28 mouse cellular contexts compared by ENCODE assay signal in genomic region chr7:139721196-139721595, GRCm38 (mm10). TPM values are rescaled to one million over a fixed set of nuclear protein-coding genes. Genes with fewer than 3 reads are reported as not detected.
"Had no signal": no experiment of that assay in that cellular context is flagged by ENCODE, and none has a peak within 500 bp of the region (broad histone marks: within the 10 kb centered on the region; RNA-seq: fewer than 3 reads in every experiment).

No protein-coding gene starts in this region.

- H3K9ac ChIP-seq: embryonic facial prominence, embryonic 12.5 days; embryonic facial prominence, embryonic 13.5 days; embryonic facial prominence, embryonic 15.5 days; forebrain, embryonic 12.5 days; forebrain, embryonic 13.5 days; forebrain, embryonic 15.5 days; forebrain, postnatal 0 days had no signal

- H3K9me3 ChIP-seq: embryonic facial prominence, embryonic 10.5 days; embryonic facial prominence, embryonic 12.5 days; embryonic facial prominence, embryonic 13.5 days; embryonic facial prominence, embryonic 15.5 days; forebrain, embryonic 10.5 days; forebrain, embryonic 12.5 days; forebrain, embryonic 13.5 days; forebrain, embryonic 15.5 days had no signal

- H3K27ac ChIP-seq: embryonic facial prominence, embryonic 10.5 days; embryonic facial prominence, embryonic 12.5 days; embryonic facial prominence, embryonic 13.5 days; embryonic facial prominence, embryonic 15.5 days; forebrain, embryonic 10.5 days; forebrain, embryonic 12.5 days; forebrain, embryonic 13.5 days; forebrain, embryonic 15.5 days; gastrocnemius, adult 2 months; heart, adult 2 months had no signal

- H3K36me3 ChIP-seq: embryonic facial prominence, embryonic 10.5 days; embryonic facial prominence, embryonic 12.5 days; embryonic facial prominence, embryonic 13.5 days; embryonic facial prominence, embryonic 15.5 days; forebrain, embryonic 10.5 days; forebrain, embryonic 12.5 days; forebrain, embryonic 15.5 days had no signal

- H3K4me3 ChIP-seq: embryonic facial prominence, embryonic 10.5 days; embryonic facial prominence, embryonic 12.5 days; embryonic facial prominence, embryonic 13.5 days; embryonic facial prominence, embryonic 15.5 days; erythroblast, embryonic 14.5 days; forebrain, embryonic 10.5 days; forebrain, embryonic 12.5 days; forebrain, embryonic 13.5 days; forebrain, embryonic 15.5 days; gastrocnemius, adult 2 months; heart, adult 2 months had no signal

- ATAC-seq: forebrain, embryonic 13.5 days; forebrain, embryonic 14.5 days; forebrain, embryonic 15.5 days; forebrain, embryonic 16.5 days; forebrain, postnatal 0 days had no signal

- H3K4me2 ChIP-seq: embryonic facial prominence, embryonic 12.5 days; embryonic facial prominence, embryonic 13.5 days; embryonic facial prominence, embryonic 15.5 days; forebrain, embryonic 12.5 days; forebrain, embryonic 13.5 days; forebrain, embryonic 15.5 days had no signal

- H3K27me3 ChIP-seq: embryonic facial prominence, embryonic 12.5 days; embryonic facial prominence, embryonic 13.5 days; embryonic facial prominence, embryonic 15.5 days; forebrain, embryonic 12.5 days; forebrain, embryonic 13.5 days; forebrain, embryonic 15.5 days had no signal

- H3K4me1 ChIP-seq: embryonic facial prominence, embryonic 10.5 days; embryonic facial prominence, embryonic 12.5 days; embryonic facial prominence, embryonic 13.5 days; embryonic facial prominence, embryonic 15.5 days; forebrain, embryonic 10.5 days; forebrain, embryonic 12.5 days; forebrain, embryonic 13.5 days; forebrain, embryonic 15.5 days had no signal

- DNase-seq: cerebellum, adult 2 months; cerebellum, adult 8-10 months; cerebellum, adult 9-10 months; cerebellum, adult 9-11 months; cerebellum, postnatal 10 days; cerebellum, postnatal 14 days; cerebellum, postnatal 25 days; cerebellum, postnatal 36 days; embryo, embryonic 11 days; forebrain, postnatal 0 days; gastrocnemius, adult 2 months; gastrocnemius, postnatal 10 days; gastrocnemius, postnatal 14 days; gastrocnemius, postnatal 25 days; gastrocnemius, postnatal 36 days; heart, adult 18-20 months; heart, adult 2 months had no signal

RNA-seq across cellular contexts. Expression of gene Cfap46, which starts 37.6 kb away (rescaled TPM):
- polyA plus RNA-seq: erythroblast, embryonic 14.5 days had no signal
